In the genomic region with DNA sequence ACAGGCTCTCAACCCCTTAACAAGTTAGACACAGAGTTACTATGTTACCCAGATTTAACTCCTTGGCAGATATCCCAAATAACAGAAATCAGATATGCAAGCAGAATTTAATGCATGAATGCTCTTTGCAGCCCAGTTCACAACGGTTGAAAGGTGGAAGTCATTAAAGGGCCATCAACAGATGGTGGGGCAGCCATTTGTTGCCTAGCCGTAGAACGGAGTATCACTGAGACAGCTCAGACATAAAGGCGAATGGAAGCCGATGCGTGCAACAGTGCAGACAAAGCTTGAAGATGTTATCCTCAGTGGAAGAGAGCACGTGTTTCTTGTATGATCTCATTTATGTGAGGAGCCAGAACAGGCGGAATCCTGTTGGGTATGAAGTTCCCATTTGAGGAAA, we compare ENCODE assay signal across 27 mouse cellular contexts. TPM values are rescaled to one million over a fixed set of nuclear protein-coding genes. Genes with fewer than 3 reads are reported as not detected.
DNase-seq lines count a peak whose midpoint lies in the region; ATAC-seq and TF ChIP-seq lines count a peak whose summit lies in the region.
"Had no signal": no experiment of that assay in that cellular context is flagged by ENCODE, and none has a peak within 500 bp of the region (broad histone marks: within the 10 kb centered on the region; RNA-seq: fewer than 3 reads in every experiment).

No protein-coding gene starts in this region.

- DNase-seq in kidney, adult 9 months = peak; percentile 49
- DNase-seq in kidney, adult 8-10 months = no peak
- peak; percentile 78 for DNase-seq in midbrain, embryonic 11.5 days (ENCODE audit: low spot score, missing footprints)
- DNase-seq in midbrain, postnatal 0 days (ENCODE audit: low spot score) = no peak
- DNase-seq in retina, postnatal 1 day = peak; percentile 84
- DNase-seq: adrenal gland, postnatal 25 days; B cell, adult 2 months; cerebellum, adult 11 months; cerebellum, postnatal 10 days; gastrocnemius, postnatal 25 days; heart, adult 18-20 months; heart, postnatal 10 days; liver; lung, postnatal 4 days had no signal

- 86% methylated on average over 8 of the region's 8 CpGs for WGBS in midbrain, embryonic 11.5 days
- 74% methylated on average over 8 of the region's 8 CpGs for WGBS in midbrain, postnatal 0 days
- 35% methylated on average over 8 of the region's 8 CpGs for WGBS in embryonic facial prominence, embryonic 13.5 days
- WGBS in forebrain, embryonic 13.5 days = 62% methylated on average over 8 of the region's 8 CpGs

- no peak for ATAC-seq in midbrain, embryonic 11.5 days (ENCODE audit: low FRiP score)
- ATAC-seq in midbrain, postnatal 0 days (ENCODE audit: low FRiP score) = no peak
- no peak for ATAC-seq in embryonic facial prominence, embryonic 13.5 days (ENCODE audit: insufficient number of reproducible peaks, insufficient read depth, low FRiP score, low TSS enrichment, low read depth)
- ATAC-seq in forebrain, embryonic 13.5 days = no peak
- no peak for ATAC-seq in megakaryocyte progenitor cell, adult 5-6 weeks (replicated peaks; ENCODE audit: poor library complexity)
- ATAC-seq: midbrain, embryonic 16.5 days had no signal

- H3K9ac ChIP-seq in midbrain, embryonic 11.5 days (ENCODE audit: low read length) = no peak overlapping the region
- H3K9ac ChIP-seq in midbrain, postnatal 0 days (replicated peaks; ENCODE audit: low read length, poor library complexity, severe bottlenecking) = no peak overlapping the region
- H3K9ac ChIP-seq in embryonic facial prominence, embryonic 13.5 days = 0 out of 2 replicates have a peak overlapping the region, but pooled peaks have one; percentile 44
- no peak overlapping the region for H3K9ac ChIP-seq in forebrain, embryonic 13.5 days
- H3K9ac ChIP-seq: heart, embryonic 12.5 days; liver, embryonic 15.5 days had no signal

- H3K4me1 ChIP-seq in midbrain, embryonic 11.5 days (ENCODE audit: control insufficient read depth, insufficient read depth, low read length) = peaks cover 9% of the 10 kb centered on the region; the same call in 1 of the 2 replicates
- H3K4me1 ChIP-seq in midbrain, postnatal 0 days (ENCODE audit: insufficient read depth, low read length) = no peaks in the 10 kb centered on the region
- peaks cover 24% of the 10 kb centered on the region for H3K4me1 ChIP-seq in embryonic facial prominence, embryonic 13.5 days
- H3K4me1 ChIP-seq in forebrain, embryonic 13.5 days = peaks cover 10% of the 10 kb centered on the region

- no peak overlapping the region for H3K4me2 ChIP-seq in midbrain, embryonic 11.5 days
- H3K4me2 ChIP-seq in midbrain, postnatal 0 days (ENCODE audit: low read depth, low read length, poor library complexity, severe bottlenecking) = no peak overlapping the region
- H3K4me2 ChIP-seq in embryonic facial prominence, embryonic 13.5 days = 0 out of 2 replicates have a peak overlapping the region, but pooled peaks have one; percentile 9
- H3K4me2 ChIP-seq in forebrain, embryonic 13.5 days = no peak overlapping the region
- H3K4me2 ChIP-seq: heart, embryonic 12.5 days; liver, embryonic 15.5 days had no signal

- H3K9me3 ChIP-seq in midbrain, embryonic 11.5 days (ENCODE audit: control insufficient read depth, low read length) = no peaks in the 10 kb centered on the region
- H3K9me3 ChIP-seq in midbrain, postnatal 0 days (ENCODE audit: low read length) = no peaks in the 10 kb centered on the region
- no peaks in the 10 kb centered on the region for H3K9me3 ChIP-seq in embryonic facial prominence, embryonic 13.5 days
- H3K9me3 ChIP-seq in forebrain, embryonic 13.5 days (replicated peaks) = no peaks in the 10 kb centered on the region
- H3K9me3 ChIP-seq: heart, embryonic 12.5 days; liver, embryonic 15.5 days had no signal

- H3K27me3 ChIP-seq in midbrain, embryonic 11.5 days (ENCODE audit: control insufficient read depth, insufficient read depth, low read length) = no peaks in the 10 kb centered on the region
- no peaks in the 10 kb centered on the region for H3K27me3 ChIP-seq in midbrain, postnatal 0 days (ENCODE audit: insufficient read depth, low read length)
- H3K27me3 ChIP-seq in embryonic facial prominence, embryonic 13.5 days = no peaks in the 10 kb centered on the region
- no peaks in the 10 kb centered on the region for H3K27me3 ChIP-seq in forebrain, embryonic 13.5 days
- H3K27me3 ChIP-seq: CH12.LX; heart, embryonic 12.5 days; liver, embryonic 15.5 days had no signal

- no peaks in the 10 kb centered on the region for H3K36me3 ChIP-seq in midbrain, embryonic 11.5 days (ENCODE audit: control insufficient read depth, insufficient read depth, low read length)
- no peaks in the 10 kb centered on the region for H3K36me3 ChIP-seq in midbrain, postnatal 0 days (ENCODE audit: insufficient read depth, low read length)
- H3K36me3 ChIP-seq in embryonic facial prominence, embryonic 13.5 days = no peaks in the 10 kb centered on the region
- no peaks in the 10 kb centered on the region for H3K36me3 ChIP-seq in forebrain, embryonic 13.5 days (ENCODE audit: poor library complexity, severe bottlenecking)
- H3K36me3 ChIP-seq: heart, embryonic 12.5 days; liver, embryonic 15.5 days had no signal

- H3K27ac ChIP-seq in midbrain, embryonic 11.5 days (ENCODE audit: low read depth, low read length) = no peak overlapping the region
- H3K27ac ChIP-seq in midbrain, postnatal 0 days (ENCODE audit: low read depth, low read length) = no peak overlapping the region
- peak overlapping the region; percentile 51; the same call in 1 of the 2 replicates for H3K27ac ChIP-seq in embryonic facial prominence, embryonic 13.5 days
- H3K27ac ChIP-seq in forebrain, embryonic 13.5 days = no peak overlapping the region
- H3K27ac ChIP-seq: liver, embryonic 15.5 days; stomach, postnatal 0 days had no signal

- H3K4me3 ChIP-seq in midbrain, embryonic 11.5 days (ENCODE audit: low read depth, low read length) = no peak overlapping the region
- no peak overlapping the region for H3K4me3 ChIP-seq in midbrain, postnatal 0 days (ENCODE audit: low read depth, low read length)
- no peak overlapping the region for H3K4me3 ChIP-seq in embryonic facial prominence, embryonic 13.5 days
- no peak overlapping the region for H3K4me3 ChIP-seq in forebrain, embryonic 13.5 days
- H3K4me3 ChIP-seq: heart, embryonic 12.5 days; liver, embryonic 15.5 days had no signal

- TF ChIP-seq CTCF in midbrain, postnatal 0 days (IDR thresholded peaks at IDR 0.05) = no peak

RNA-seq across cellular contexts. Expression of a gene that starts 14.0 kb away (rescaled TPM):
- 53.3 and 53.7 TPM in 2 replicates for polyA plus RNA-seq in midbrain, embryonic 11.5 days (2014; fragmentation: Nextera tagmentation; extraction: Ambion mirVana)
- 94.4 and 113 TPM in 2 replicates for total RNA-seq in midbrain, postnatal 0 days (2014; rRNA removed)
- 46.2 and 51.9 TPM in 2 replicates for polyA plus RNA-seq in midbrain, postnatal 0 days (2015; fragmentation: Nextera tagmentation; extraction: Ambion mirVana)
- 48.7 and 49.4 TPM in 2 replicates for polyA plus RNA-seq in embryonic facial prominence, embryonic 13.5 days (2015; fragmentation: Nextera tagmentation; extraction: Ambion mirVana)
- 47.4 and 53.0 TPM in 2 replicates for polyA plus RNA-seq in forebrain, embryonic 13.5 days (2015; fragmentation: Nextera tagmentation; extraction: Ambion mirVana)
- 42.0 and 43.2 TPM in 2 replicates for total RNA-seq in megakaryocyte progenitor cell, adult 5-6 weeks (2015)
- 35.1 and 42.1 TPM in 2 replicates for total RNA-seq in megakaryocyte progenitor cell, adult 5-6 weeks (2017)

RNA-seq across cellular contexts. Expression of a gene that starts 14.2 kb away (rescaled TPM):
- polyA plus RNA-seq in midbrain, embryonic 11.5 days (2014; fragmentation: Nextera tagmentation; extraction: Ambion mirVana) = not detected in 2 replicates
- not detected in 2 replicates for total RNA-seq in midbrain, postnatal 0 days (2014; rRNA removed)
- 0.44 and 0.49 TPM in 2 replicates for polyA plus RNA-seq in midbrain, postnatal 0 days (2015; fragmentation: Nextera tagmentation; extraction: Ambion mirVana)
- 0.52 TPM in 1 of 2 replicates, not detected in the other for polyA plus RNA-seq in embryonic facial prominence, embryonic 13.5 days (2015; fragmentation: Nextera tagmentation; extraction: Ambion mirVana)
- not detected in 2 replicates for polyA plus RNA-seq in forebrain, embryonic 13.5 days (2015; fragmentation: Nextera tagmentation; extraction: Ambion mirVana)
- not detected in 2 replicates for total RNA-seq in megakaryocyte progenitor cell, adult 5-6 weeks (2015)
- total RNA-seq in megakaryocyte progenitor cell, adult 5-6 weeks (2017) = not detected in 2 replicates
- total RNA-seq: CH12.LX; left cerebral cortex, postnatal 14 days had no signal
- polyA plus RNA-seq: embryonic facial prominence, embryonic 11.5 days; hindbrain, embryonic 11.5 days; liver, embryonic 15.5 days; neural tube, embryonic 14.5 days had no signal

RNA-seq across cellular contexts. Expression of a gene that starts 36.6 kb away (rescaled TPM):
- polyA plus RNA-seq in midbrain, embryonic 11.5 days (2014; fragmentation: Nextera tagmentation; extraction: Ambion mirVana) = not detected in 2 replicates
- total RNA-seq in midbrain, postnatal 0 days (2014; rRNA removed) = not detected in 2 replicates
- polyA plus RNA-seq in midbrain, postnatal 0 days (2015; fragmentation: Nextera tagmentation; extraction: Ambion mirVana) = not detected in 2 replicates
- polyA plus RNA-seq in embryonic facial prominence, embryonic 13.5 days (2015; fragmentation: Nextera tagmentation; extraction: Ambion mirVana) = 0.37 TPM in 1 of 2 replicates, not detected in the other
- polyA plus RNA-seq in forebrain, embryonic 13.5 days (2015; fragmentation: Nextera tagmentation; extraction: Ambion mirVana) = 0.28 and 0.62 TPM in 2 replicates
- total RNA-seq in megakaryocyte progenitor cell, adult 5-6 weeks (2015) = not detected in 2 replicates
- total RNA-seq in megakaryocyte progenitor cell, adult 5-6 weeks (2017) = not detected in 2 replicates
- total RNA-seq: adrenal gland, postnatal 25 days; CH12.LX; gastrocnemius, postnatal 25 days; heart, adult 18-20 months; heart, postnatal 10 days; left cerebral cortex, postnatal 14 days had no signal
- polyA plus RNA-seq: cortical plate, adult 2 months; embryonic facial prominence, embryonic 11.5 days; hindbrain, embryonic 11.5 days; liver, embryonic 15.5 days; midbrain, embryonic 16.5 days; neural tube, embryonic 14.5 days; stomach, postnatal 0 days had no signal

RNA-seq across cellular contexts. Expression of a gene that starts 44.4 kb away (rescaled TPM):
- 15.1 and 15.5 TPM in 2 replicates for polyA plus RNA-seq in midbrain, embryonic 11.5 days (2014; fragmentation: Nextera tagmentation; extraction: Ambion mirVana)
- total RNA-seq in midbrain, postnatal 0 days (2014; rRNA removed) = 2.9 and 6.3 TPM in 2 replicates
- polyA plus RNA-seq in midbrain, postnatal 0 days (2015; fragmentation: Nextera tagmentation; extraction: Ambion mirVana) = 4.1 and 4.3 TPM in 2 replicates
- 9.2 and 10.2 TPM in 2 replicates for polyA plus RNA-seq in embryonic facial prominence, embryonic 13.5 days (2015; fragmentation: Nextera tagmentation; extraction: Ambion mirVana)
- polyA plus RNA-seq in forebrain, embryonic 13.5 days (2015; fragmentation: Nextera tagmentation; extraction: Ambion mirVana) = 11.8 and 15.7 TPM in 2 replicates
- total RNA-seq in megakaryocyte progenitor cell, adult 5-6 weeks (2015) = 7.4 and 8.0 TPM in 2 replicates
- 12.4 and 14.4 TPM in 2 replicates for total RNA-seq in megakaryocyte progenitor cell, adult 5-6 weeks (2017)

RNA-seq across cellular contexts. Expression of a gene that starts 44.5 kb away (rescaled TPM):
- polyA plus RNA-seq in midbrain, embryonic 11.5 days (2014; fragmentation: Nextera tagmentation; extraction: Ambion mirVana) = 48.2 and 50.1 TPM in 2 replicates
- 44.3 and 54.7 TPM in 2 replicates for total RNA-seq in midbrain, postnatal 0 days (2014; rRNA removed)
- 34.4 and 39.3 TPM in 2 replicates for polyA plus RNA-seq in midbrain, postnatal 0 days (2015; fragmentation: Nextera tagmentation; extraction: Ambion mirVana)
- polyA plus RNA-seq in embryonic facial prominence, embryonic 13.5 days (2015; fragmentation: Nextera tagmentation; extraction: Ambion mirVana) = 56.5 TPM in 2 replicates
- 50.3 and 59.4 TPM in 2 replicates for polyA plus RNA-seq in forebrain, embryonic 13.5 days (2015; fragmentation: Nextera tagmentation; extraction: Ambion mirVana)
- total RNA-seq in megakaryocyte progenitor cell, adult 5-6 weeks (2015) = 25.2 and 26.8 TPM in 2 replicates
- total RNA-seq in megakaryocyte progenitor cell, adult 5-6 weeks (2017) = 81.4 and 111 TPM in 2 replicates

Comparison
In these comparisons a context has a peak if more than half of its experiments do, and no peak if none do; other contexts are left out.
1. DNase-seq: peak in kidney, adult 9 months (single experiment), midbrain, embryonic 11.5 days (single experiment) and retina, postnatal 1 day (single experiment); none in kidney, adult 8-10 months (0 of 2) and midbrain, postnatal 0 days (single experiment).